Mouse (Mus musculus) forebrain, embryonic 16.5 days (tissue): ENCODE results near the gene Sox1. TPM values are rescaled to one million over a fixed set of nuclear protein-coding genes. Genes with fewer than 3 reads are reported as not detected.

Source experiments
- ATAC-seq: fragments of 200-750 bp; cut with Nextera tagmentation; 2 replicates; pipeline ENCODE4 v1.8.0; 2017; ENCODE audit warnings: mild to moderate bottlenecking, moderate library complexity
- H3K27ac ChIP-seq: fragments of 300-500 bp; sonication (generic); 2 replicates; pipeline ENCODE4 v1.5.1; 2014; ENCODE audit warnings: low read length, control low read depth
- H3K27me3 ChIP-seq: fragments of 300-500 bp; sonication (generic); replicated peaks from 2 replicates; pipeline ENCODE4 v1.6.1; 2014; ENCODE audit warnings: low read length; ENCODE audit not compliant: control insufficient read depth, insufficient read depth
- H3K36me3 ChIP-seq: fragments of 300-500 bp; sonication (generic); 2 replicates; pipeline ENCODE4 v1.6.1; 2014; ENCODE audit not compliant: control insufficient read depth, insufficient read depth
- H3K4me1 ChIP-seq: fragments of 300-500 bp; sonication (generic); replicated peaks from 2 replicates; pipeline ENCODE4 v1.6.1; 2014; ENCODE audit warnings: low read length; ENCODE audit not compliant: control insufficient read depth, insufficient read depth
- H3K4me2 ChIP-seq: fragments of 300-500 bp; sonication (generic); 2 replicates; pipeline ENCODE4 v1.6.1; 2014; ENCODE audit warnings: mild to moderate bottlenecking, low read length, control low read depth
- H3K4me3 ChIP-seq: fragments of 300-500 bp; sonication (generic); replicated peaks from 2 replicates; pipeline ENCODE4 v1.5.1; 2014; ENCODE audit warnings: mild to moderate bottlenecking, low read length, control low read depth
- H3K9ac ChIP-seq: fragments of 300-500 bp; sonication (generic); replicated peaks from 2 replicates; pipeline ENCODE4 v1.6.1; 2014; ENCODE audit warnings: low read depth, low read length, control low read depth
- H3K9me3 ChIP-seq: fragments of 300-500 bp; sonication (generic); 2 replicates; pipeline ENCODE4 v1.6.1; 2016; ENCODE audit warnings: low read length; ENCODE audit not compliant: control insufficient read depth
- WGBS: fragments of 180-500 bp; shearing (Covaris S2); extraction: QIAGEN DNeasy Blood & Tissue Kit; methylation state at CpG from one replicate; pipeline ENCODE4 v1.1.7; 2014; 5-methylcytosine and 5-hydroxymethylcytosine counted together
- polyA plus RNA-seq: library from polyadenylated mRNA; unstranded; fragments of >200 nt; fragmentation: Nextera tagmentation; extraction: Ambion mirVana; gene quantifications from 2 replicates; pipeline ENCODE4 v1.2.1, GENCODE M21; 2015

The Sox1 gene
- polyA plus RNA-seq, 1 experiment from 2014 or later: 4.4 TPM

DNA sequence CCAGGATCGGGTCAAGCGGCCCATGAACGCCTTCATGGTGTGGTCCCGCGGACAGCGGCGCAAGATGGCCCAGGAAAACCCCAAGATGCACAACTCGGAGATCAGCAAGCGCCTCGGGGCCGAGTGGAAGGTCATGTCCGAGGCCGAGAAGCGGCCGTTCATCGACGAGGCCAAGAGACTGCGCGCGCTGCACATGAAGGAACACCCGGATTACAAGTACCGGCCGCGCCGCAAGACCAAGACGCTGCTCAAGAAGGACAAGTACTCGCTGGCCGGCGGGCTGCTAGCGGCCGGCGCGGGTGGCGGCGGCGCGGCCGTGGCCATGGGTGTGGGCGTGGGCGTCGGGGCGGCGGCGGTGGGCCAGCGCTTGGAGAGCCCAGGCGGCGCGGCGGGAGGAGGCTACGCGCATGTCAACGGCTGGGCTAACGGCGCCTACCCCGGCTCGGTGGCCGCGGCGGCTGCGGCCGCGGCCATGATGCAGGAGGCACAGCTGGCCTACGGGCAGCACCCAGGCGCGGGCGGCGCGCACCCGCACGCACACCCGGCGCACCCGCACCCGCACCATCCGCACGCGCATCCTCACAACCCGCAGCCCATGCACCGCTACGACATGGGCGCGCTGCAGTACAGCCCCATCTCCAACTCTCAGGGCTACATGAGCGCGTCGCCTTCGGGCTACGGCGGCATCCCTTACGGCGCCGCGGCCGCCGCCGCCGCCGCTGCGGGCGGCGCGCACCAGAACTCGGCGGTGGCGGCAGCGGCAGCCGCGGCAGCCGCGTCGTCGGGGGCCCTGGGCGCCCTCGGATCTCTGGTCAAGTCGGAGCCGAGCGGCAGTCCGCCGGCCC is 1.6 kb downstream of the Sox1 start:
- peak overlapping the region; percentile 86 for H3K9ac ChIP-seq
- H3K4me1 ChIP-seq: peaks cover 43% of the 10 kb centered on the region
- WGBS: under 1% methylated on average over 96 of the region's 118 CpGs
- peak overlapping the region; percentile 69 for H3K4me2 ChIP-seq
- no peak for ATAC-seq
- H3K9me3 ChIP-seq: no peaks in the 10 kb centered on the region
- no peaks in the 10 kb centered on the region for H3K36me3 ChIP-seq
- H3K27me3 ChIP-seq: peaks cover 7% of the 10 kb centered on the region
- peak overlapping the region; percentile 92 for H3K27ac ChIP-seq
- peak overlapping the region; percentile 64 for H3K4me3 ChIP-seq

DNA sequence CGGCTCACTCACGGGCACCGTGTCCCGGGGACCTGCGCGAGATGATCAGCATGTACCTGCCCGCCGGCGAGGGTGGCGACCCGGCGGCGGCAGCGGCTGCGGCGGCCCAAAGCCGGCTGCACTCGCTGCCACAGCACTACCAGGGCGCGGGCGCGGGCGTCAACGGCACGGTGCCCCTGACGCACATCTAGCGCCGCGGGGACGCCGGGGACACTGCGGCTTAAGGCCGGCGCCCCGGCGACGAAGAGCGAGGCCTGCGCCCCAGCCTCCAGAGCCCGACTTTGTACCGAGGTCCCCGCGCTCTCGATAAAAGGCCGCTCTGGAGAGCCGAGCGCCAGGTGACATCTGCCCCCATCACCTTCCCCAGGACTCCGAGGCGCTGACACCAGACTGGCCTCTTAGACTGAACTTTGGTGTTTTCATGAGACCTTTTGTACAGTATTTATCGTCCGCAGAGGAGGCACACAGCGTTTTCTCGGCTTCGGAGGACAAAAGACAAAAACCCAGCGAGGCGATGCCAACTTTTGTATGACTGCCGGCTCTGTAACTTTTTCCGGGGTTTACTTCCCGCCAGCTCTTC is 2.3 kb downstream of the Sox1 start:
- Histone ChIP-seq H3K27me3 (peaks cover 7% of the 10 kb centered on the region), H3K9ac (peak overlapping the region; percentile 86), H3K9me3 (no peaks in the 10 kb centered on the region), H3K4me2 (peak overlapping the region; percentile 69), H3K36me3 (no peaks in the 10 kb centered on the region), H3K4me3 (peak overlapping the region; percentile 64), H3K4me1 (peaks cover 50% of the 10 kb centered on the region), H3K27ac (peak overlapping the region; percentile 92)
- under 1% methylated on average over 59 of the region's 59 CpGs for WGBS
- ATAC-seq: no peak

DNA sequence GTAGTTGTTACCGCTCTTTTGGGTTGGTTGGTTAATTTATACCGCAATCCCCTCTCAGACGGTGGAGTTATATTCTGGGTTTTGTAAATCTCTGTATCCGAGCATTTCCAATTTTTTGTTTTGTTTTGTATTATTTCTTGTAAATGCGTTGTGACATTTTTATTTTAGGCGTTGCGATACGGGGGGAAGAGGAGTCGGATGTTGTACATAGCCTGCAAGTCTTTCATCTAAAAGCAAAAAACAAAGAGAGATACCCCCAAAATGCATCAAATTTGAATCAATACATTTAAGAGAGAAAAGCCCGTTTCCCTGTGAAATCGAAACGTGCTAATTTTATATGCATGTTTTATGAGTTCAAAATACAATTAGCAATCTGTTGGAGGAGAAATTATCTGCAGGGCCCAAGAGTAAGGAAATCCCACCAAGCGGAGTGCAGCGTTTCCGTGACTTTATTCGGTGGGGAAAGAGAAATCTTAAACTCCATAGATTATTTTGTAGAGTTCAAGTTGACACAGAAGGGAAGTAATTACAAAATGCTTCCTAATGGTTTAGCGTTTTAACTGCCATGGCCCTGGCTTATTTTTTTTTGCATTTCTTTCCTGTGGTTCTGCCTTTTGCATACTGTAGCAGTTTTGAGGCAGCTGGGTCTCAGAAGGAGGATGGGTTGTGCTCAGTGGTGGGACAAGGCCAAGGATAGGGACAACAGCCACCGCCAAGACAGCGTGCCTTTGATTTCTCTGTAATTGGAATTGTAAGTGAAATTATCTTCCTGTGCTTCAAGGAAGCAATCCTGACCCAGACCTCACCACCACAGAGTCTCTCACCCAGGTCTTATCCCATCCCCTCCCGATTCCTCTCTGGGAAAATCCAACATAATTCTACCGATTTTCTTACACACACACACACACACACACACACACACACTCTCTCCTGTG is 3.2 kb downstream of the Sox1 start:
- ATAC-seq: no peak
- Histone ChIP-seq H3K4me2 (peak overlapping the region; percentile 69), H3K27me3 (peaks cover 3% of the 10 kb centered on the region; the same call in 1 of the 2 replicates), H3K36me3 (no peaks in the 10 kb centered on the region), H3K4me1 (peaks cover 50% of the 10 kb centered on the region), H3K9me3 (no peaks in the 10 kb centered on the region), H3K4me3 (peak overlapping the region; percentile 64), H3K27ac (peak overlapping the region; percentile 92), H3K9ac (peak overlapping the region; percentile 86)
- 3% methylated on average over 21 of the region's 21 CpGs for WGBS

DNA sequence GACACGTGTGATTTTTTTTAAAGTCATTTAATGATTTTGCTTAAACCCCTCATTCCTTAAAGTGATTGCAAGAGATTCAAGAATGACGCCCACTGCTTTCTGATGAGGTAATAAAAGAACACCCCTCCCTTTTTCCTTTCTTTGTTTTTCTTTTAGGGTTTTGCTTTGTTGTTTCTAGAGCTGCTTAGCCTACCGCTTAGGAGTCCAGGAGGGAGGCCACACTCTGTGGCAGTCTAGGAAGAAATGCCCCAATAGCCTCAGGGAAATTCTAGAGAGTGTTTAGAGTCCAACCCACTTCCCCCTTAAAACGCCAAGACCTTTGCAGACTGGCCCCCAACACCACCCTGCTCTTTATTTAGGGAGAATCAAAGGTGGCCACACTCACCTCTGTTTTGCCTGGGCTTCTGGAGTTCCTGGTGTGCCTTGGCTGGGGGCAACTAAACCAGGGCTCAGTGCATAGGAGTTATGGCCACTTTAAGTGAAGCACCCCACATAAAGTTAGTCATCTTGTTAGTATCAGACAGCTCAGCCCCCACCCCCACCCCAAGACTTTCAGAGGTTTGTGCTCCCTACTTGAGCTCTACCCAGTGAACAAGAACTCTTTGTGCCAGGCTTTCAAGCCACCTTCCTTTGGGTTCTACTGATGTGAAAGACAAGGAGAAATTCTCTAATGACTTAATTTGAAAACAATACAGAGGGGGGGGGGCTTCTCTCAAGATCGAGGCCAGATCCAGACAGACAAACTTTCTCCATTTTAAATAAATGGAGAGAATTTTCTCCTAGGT is 4.5 kb downstream of the Sox1 start:
- peaks cover 5% of the 10 kb centered on the region; the same call in 1 of the 2 replicates for H3K27me3 ChIP-seq
- H3K27ac ChIP-seq: peak overlapping the region; percentile 89
- no peak for ATAC-seq
- H3K4me1 ChIP-seq: peaks cover 49% of the 10 kb centered on the region
- H3K4me3 ChIP-seq: peak overlapping the region; percentile 39
- no peaks in the 10 kb centered on the region for H3K9me3 ChIP-seq
- peak overlapping the region; percentile 66 for H3K4me2 ChIP-seq
- H3K9ac ChIP-seq: peak overlapping the region; percentile 69
- WGBS: 8% methylated on average over 5 of the region's 5 CpGs
- no peaks in the 10 kb centered on the region for H3K36me3 ChIP-seq

DNA sequence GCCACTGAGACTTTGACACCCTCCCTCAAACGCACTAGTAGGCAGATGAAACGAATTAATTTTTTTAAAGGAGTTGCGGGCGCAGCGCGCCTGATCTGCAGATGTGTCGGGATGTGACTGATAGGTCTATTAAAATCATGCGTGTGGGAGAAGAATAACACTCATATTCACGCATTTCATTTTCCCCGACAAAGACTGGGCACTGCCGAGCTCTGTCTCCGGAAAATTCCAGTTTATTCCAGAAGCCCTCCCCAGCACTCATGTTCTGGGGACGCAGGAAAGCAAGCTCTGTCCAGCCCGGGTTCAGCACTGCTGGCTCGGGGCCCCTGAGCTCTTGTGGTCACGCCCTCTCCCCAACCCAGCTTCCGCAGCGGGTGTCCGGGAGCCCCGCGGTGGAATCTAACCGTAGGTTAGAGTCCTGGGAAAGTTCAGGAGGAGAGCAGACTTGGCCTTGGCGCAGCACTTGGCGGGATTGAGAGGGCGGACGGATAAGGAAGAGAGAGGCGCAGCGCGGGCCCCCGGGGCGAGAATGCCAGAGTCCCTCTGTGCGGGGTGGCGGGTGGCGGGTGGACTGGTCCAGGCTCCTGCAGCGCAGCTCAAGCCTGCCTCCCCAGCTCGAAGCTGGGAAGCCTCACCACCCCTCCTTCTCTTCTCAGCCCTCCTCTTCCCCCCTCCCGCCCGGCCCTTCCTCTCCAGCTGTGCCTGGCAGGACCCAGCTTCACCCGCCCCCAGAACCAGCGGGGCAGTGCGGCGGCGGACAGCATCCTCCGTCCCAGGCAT is 5.7 kb downstream of the Sox1 start:
- peaks cover 5% of the 10 kb centered on the region; the same call in 1 of the 2 replicates for H3K27me3 ChIP-seq
- H3K4me1 ChIP-seq: peaks cover 45% of the 10 kb centered on the region
- H3K27ac ChIP-seq: peak overlapping the region; percentile 89
- H3K9me3 ChIP-seq: no peaks in the 10 kb centered on the region
- peak overlapping the region; percentile 39 for H3K4me3 ChIP-seq
- peak overlapping the region; percentile 66 for H3K4me2 ChIP-seq
- H3K36me3 ChIP-seq: no peaks in the 10 kb centered on the region
- under 1% methylated on average over 40 of the region's 44 CpGs for WGBS
- peak overlapping the region; percentile 69 for H3K9ac ChIP-seq
- peak; percentile 79 for ATAC-seq

DNA sequence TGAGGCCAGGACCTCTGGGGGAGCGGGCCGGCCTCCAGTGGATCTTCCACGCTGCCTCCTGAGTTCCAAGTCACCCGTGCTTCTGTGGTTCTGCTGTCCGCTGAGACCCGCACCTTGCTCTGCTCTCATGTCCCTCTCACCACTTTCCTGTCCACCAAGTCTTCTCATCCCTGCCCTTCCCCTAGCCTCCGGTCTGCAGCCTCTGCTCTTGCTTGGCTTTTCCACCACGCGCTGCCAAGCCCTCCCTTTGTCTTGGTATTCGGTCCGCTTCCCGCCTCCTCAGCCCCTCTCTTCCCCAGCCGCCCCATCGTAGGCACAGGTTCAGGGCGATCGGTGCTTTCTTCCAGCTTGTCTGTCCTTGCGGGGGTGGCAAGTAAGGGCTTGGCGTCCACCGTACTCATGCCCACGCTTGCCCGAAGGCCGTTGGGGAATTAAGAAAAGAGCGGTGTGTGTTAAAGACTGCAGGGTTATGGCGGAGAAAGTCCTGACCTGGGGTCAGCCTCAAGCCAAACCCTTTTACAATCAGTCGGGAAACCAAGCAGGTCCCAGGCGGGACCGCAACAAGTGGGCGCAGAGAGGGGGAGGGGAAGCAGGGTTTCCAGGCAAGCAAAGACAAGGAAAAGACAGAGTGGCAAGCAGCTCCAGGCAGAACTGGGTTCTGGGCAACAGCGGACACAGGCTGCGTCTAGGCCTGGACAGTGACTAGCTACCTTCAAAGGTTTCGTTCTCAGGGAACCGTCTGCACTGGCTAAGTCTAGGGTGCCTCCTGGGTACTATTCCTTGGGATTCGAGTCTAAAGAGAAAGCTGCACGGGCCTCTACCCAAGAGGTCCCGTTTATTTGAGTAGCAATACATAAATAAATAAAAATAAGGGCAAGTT is 6.5 kb downstream of the Sox1 start:
- peak; percentile 16; the same call in 1 of the 2 replicates for ATAC-seq
- Histone ChIP-seq H3K4me1 (peaks cover 41% of the 10 kb centered on the region), H3K27me3 (peaks cover 5% of the 10 kb centered on the region; the same call in 1 of the 2 replicates), H3K27ac (peak overlapping the region; percentile 89), H3K4me2 (peak overlapping the region; percentile 66), H3K9me3 (no peaks in the 10 kb centered on the region), H3K36me3 (no peaks in the 10 kb centered on the region), H3K4me3 (peak overlapping the region; percentile 39), H3K9ac (peak overlapping the region; percentile 69)
- WGBS: 2% methylated on average over 35 of the region's 35 CpGs

DNA sequence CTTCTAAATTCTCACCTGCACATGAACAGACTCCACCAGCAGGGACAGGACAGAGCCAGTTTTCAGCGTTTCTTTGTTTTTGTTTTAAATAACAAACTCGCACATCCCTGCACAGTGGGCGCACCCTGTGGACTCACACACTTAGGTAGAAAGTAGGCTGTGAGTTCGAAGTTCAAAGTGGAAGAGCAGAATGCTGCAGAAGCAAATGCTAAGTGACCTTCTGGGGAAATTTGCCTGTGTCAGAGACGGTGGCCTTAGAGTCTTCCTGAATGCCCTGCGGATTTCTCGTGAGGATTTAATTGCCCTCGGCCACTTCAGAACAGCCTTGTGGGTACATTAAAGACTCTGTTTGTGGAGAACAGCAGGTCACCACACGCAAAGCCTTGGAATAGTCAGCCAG is 7.6 kb downstream of the Sox1 start:
- no peak for ATAC-seq

More for the DNA sequence above, 7.6 kb downstream of the Sox1 start:
- Histone ChIP-seq H3K4me1 (peaks cover 37% of the 10 kb centered on the region), H3K36me3 (no peaks in the 10 kb centered on the region), H3K9ac (no peak overlapping the region), H3K27ac (peak overlapping the region; percentile 89), H3K4me2 (peak overlapping the region; percentile 66), H3K27me3 (peaks cover 5% of the 10 kb centered on the region; the same call in 1 of the 2 replicates), H3K9me3 (no peaks in the 10 kb centered on the region), H3K4me3 (no peak overlapping the region)
- WGBS: 6% methylated on average over 9 of the region's 9 CpGs
